10 mouse cellular contexts compared by ENCODE assay signal in the genomic region with DNA sequence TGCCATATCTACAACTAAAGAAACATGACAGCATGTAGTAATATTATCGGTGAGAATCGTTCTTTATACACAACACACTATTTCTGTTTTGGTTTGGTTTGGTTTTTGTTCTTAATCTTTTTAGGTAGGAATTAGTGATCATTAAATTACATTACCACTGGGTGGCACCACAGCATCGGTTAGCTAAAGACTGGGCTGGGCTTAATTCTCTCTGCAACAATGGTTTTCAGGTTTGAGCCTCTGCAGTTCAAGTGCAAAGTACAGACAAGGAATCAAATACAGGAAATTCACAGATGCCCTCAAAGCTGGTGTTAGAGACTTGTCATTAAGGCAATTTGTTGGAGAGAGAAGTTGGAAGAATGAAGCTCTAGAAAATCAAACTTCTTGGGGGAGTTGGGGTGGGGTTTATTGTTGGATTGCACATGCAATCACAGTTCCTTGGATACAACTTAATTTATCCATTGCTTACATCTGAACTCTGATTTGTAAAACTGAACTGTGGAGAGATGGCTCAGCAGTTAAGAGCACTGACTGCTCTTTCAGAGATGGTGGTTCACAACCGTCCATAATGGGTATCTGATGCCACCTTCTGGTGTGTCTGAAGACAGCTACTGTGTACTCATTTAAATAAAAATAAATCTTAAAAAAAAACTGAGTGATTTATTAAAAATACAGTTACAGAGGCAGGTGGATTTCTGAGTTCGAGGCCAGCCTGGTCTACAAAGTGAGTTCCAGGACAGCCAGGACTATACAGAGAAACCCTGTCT. TPM values are rescaled to one million over a fixed set of nuclear protein-coding genes. Genes with fewer than 3 reads are reported as not detected.
A peak's percentile ranks its signal among the peaks of the same experiment; 100 is the strongest.
DNase-seq lines count a peak whose midpoint lies in the region; ATAC-seq lines count a peak whose summit lies in the region.
"Had no signal": no experiment of that assay in that cellular context is flagged by ENCODE, and none has a peak within 500 bp of the region (broad histone marks: within the 10 kb centered on the region; RNA-seq: fewer than 3 reads in every experiment).

No protein-coding gene starts in this region.

- no peaks in the 10 kb centered on the region for H3K9me3 ChIP-seq in heart, embryonic 10.5 days
- no peaks in the 10 kb centered on the region for H3K9me3 ChIP-seq in midbrain, embryonic 11.5 days (ENCODE audit: control insufficient read depth, low read length)
- H3K9me3 ChIP-seq: limb, embryonic 12.5 days had no signal

- DNase-seq in heart, adult 11 months = peak; percentile 76
- no peak for DNase-seq in heart, postnatal 25 days (ENCODE audit: low spot score)
- peak; percentile 91 for DNase-seq in ES-CJ7 (ENCODE audit: low read depth, low spot score)
- DNase-seq in cerebellum, adult 9-11 months = peak; percentile 8
- no peak for DNase-seq in heart, embryonic 10.5 days (ENCODE audit: low spot score)
- peak; percentile 66 for DNase-seq in kidney, postnatal 14 days
- DNase-seq in midbrain, embryonic 11.5 days (ENCODE audit: low spot score, missing footprints) = peak; percentile 92
- peak; percentile 73 for DNase-seq in thymus, postnatal 0 days (ENCODE audit: low spot score)

- peak; percentile 71 for ATAC-seq in midbrain, embryonic 11.5 days (ENCODE audit: low FRiP score)

- no peak overlapping the region for H3K4me3 ChIP-seq in heart, embryonic 10.5 days
- H3K4me3 ChIP-seq in midbrain, embryonic 11.5 days (ENCODE audit: low read depth, low read length) = no peak overlapping the region
- H3K4me3 ChIP-seq: limb, embryonic 12.5 days had no signal

- intact Hi-C loops in heart, postnatal 25 days (cut with DNase I) = loop anchor here (1.0 kb wide), 1 partner anchor 243 kb away; no protein-coding TSS in a partner anchor

- H3K4me1 ChIP-seq in heart, embryonic 10.5 days = peaks cover 23% of the 10 kb centered on the region
- no peaks in the 10 kb centered on the region; the same call in 1 of the 2 replicates for H3K4me1 ChIP-seq in midbrain, embryonic 11.5 days (ENCODE audit: control insufficient read depth, insufficient read depth, low read length)

- 30% methylated on average over 5 of the region's 5 CpGs for WGBS in heart, embryonic 10.5 days
- 34% methylated on average over 5 of the region's 5 CpGs for WGBS in midbrain, embryonic 11.5 days

- H3K27ac ChIP-seq in heart, embryonic 10.5 days = peak overlapping the region; percentile 0; the same call in 1 of the 2 replicates
- no peak overlapping the region for H3K27ac ChIP-seq in midbrain, embryonic 11.5 days (ENCODE audit: low read depth, low read length)
- H3K27ac ChIP-seq: limb, embryonic 12.5 days had no signal

- no peaks in the 10 kb centered on the region for H3K36me3 ChIP-seq in heart, embryonic 10.5 days
- no peaks in the 10 kb centered on the region for H3K36me3 ChIP-seq in midbrain, embryonic 11.5 days (ENCODE audit: control insufficient read depth, insufficient read depth, low read length)
- H3K36me3 ChIP-seq: limb, embryonic 12.5 days had no signal

- no peak overlapping the region for H3K4me2 ChIP-seq in midbrain, embryonic 11.5 days
- H3K4me2 ChIP-seq: limb, embryonic 12.5 days had no signal

- no peaks in the 10 kb centered on the region for H3K27me3 ChIP-seq in heart, embryonic 10.5 days (ENCODE audit: insufficient read depth, poor library complexity, severe bottlenecking)
- no peaks in the 10 kb centered on the region for H3K27me3 ChIP-seq in midbrain, embryonic 11.5 days (ENCODE audit: control insufficient read depth, insufficient read depth, low read length)
- H3K27me3 ChIP-seq: limb, embryonic 12.5 days had no signal

- no peak overlapping the region for H3K9ac ChIP-seq in midbrain, embryonic 11.5 days (ENCODE audit: low read length)
- H3K9ac ChIP-seq: limb, embryonic 12.5 days had no signal

RNA-seq across cellular contexts. Expression of gene Gm10203, which starts 2.5 kb away (rescaled TPM):
- not detected for total RNA-seq in heart, postnatal 25 days (2021)
- polyA plus RNA-seq in heart, embryonic 10.5 days (2016; fragmentation: Nextera tagmentation; extraction: Ambion mirVana) = not detected in 2 replicates
- not detected in 2 replicates for polyA plus RNA-seq in midbrain, embryonic 11.5 days (2014; fragmentation: Nextera tagmentation; extraction: Ambion mirVana)
- not detected in 2 replicates for polyA plus RNA-seq in thymus, postnatal 0 days (2015; fragmentation: Nextera tagmentation; extraction: Ambion mirVana)
- total RNA-seq: adrenal gland, postnatal 36 days had no signal
- polyA plus RNA-seq: limb, embryonic 12.5 days had no signal

RNA-seq across cellular contexts. Expression of gene Etfbkmt, which starts 7.2 kb away (rescaled TPM):
- 10 to 100 TPM; 27.4 to 28.0 TPM for total RNA-seq in heart, postnatal 25 days (2021)
- 14.0 and 19.9 TPM in 2 replicates for polyA plus RNA-seq in heart, embryonic 10.5 days (2016; fragmentation: Nextera tagmentation; extraction: Ambion mirVana)
- polyA plus RNA-seq in midbrain, embryonic 11.5 days (2014; fragmentation: Nextera tagmentation; extraction: Ambion mirVana) = 8.0 and 8.6 TPM in 2 replicates
- 12.2 and 13.3 TPM in 2 replicates for polyA plus RNA-seq in thymus, postnatal 0 days (2015; fragmentation: Nextera tagmentation; extraction: Ambion mirVana)

RNA-seq across cellular contexts. Expression of gene Dennd5b, which starts 31.0 kb away (rescaled TPM):
- 10 to 100 TPM; 14.3 to 18.0 TPM for total RNA-seq in heart, postnatal 25 days (2021)
- polyA plus RNA-seq in heart, embryonic 10.5 days (2016; fragmentation: Nextera tagmentation; extraction: Ambion mirVana) = 7.3 and 10.2 TPM in 2 replicates
- polyA plus RNA-seq in midbrain, embryonic 11.5 days (2014; fragmentation: Nextera tagmentation; extraction: Ambion mirVana) = 17.0 and 17.7 TPM in 2 replicates
- polyA plus RNA-seq in thymus, postnatal 0 days (2015; fragmentation: Nextera tagmentation; extraction: Ambion mirVana) = 1.3 and 1.8 TPM in 2 replicates

RNA-seq across cellular contexts. Expression of gene Amn1, which starts 56.0 kb away (rescaled TPM):
- total RNA-seq in heart, postnatal 25 days (2021) = 10 to 100 TPM; 17.5 to 20.0 TPM
- 23.5 and 33.1 TPM in 2 replicates for polyA plus RNA-seq in heart, embryonic 10.5 days (2016; fragmentation: Nextera tagmentation; extraction: Ambion mirVana)
- 61.8 and 66.5 TPM in 2 replicates for polyA plus RNA-seq in midbrain, embryonic 11.5 days (2014; fragmentation: Nextera tagmentation; extraction: Ambion mirVana)
- 23.8 and 26.7 TPM in 2 replicates for polyA plus RNA-seq in thymus, postnatal 0 days (2015; fragmentation: Nextera tagmentation; extraction: Ambion mirVana)

Comparison
In these comparisons a context has a peak if more than half of its experiments do, and no peak if none do; other contexts are left out.
1. DNase-seq: peak in heart, adult 11 months (single experiment), ES-CJ7 (single experiment), cerebellum, adult 9-11 months (single experiment), kidney, postnatal 14 days (single experiment), midbrain, embryonic 11.5 days (single experiment) and thymus, postnatal 0 days (single experiment); none in heart, postnatal 25 days (single experiment) and heart, embryonic 10.5 days (single experiment).